Mouse (Mus musculus): ENCODE results near the gene 4933414I15Rik.

4933414I15Rik gene

GRCm38 (mm10) chr11:50943506-50943905, at the start of gene 4933414I15Rik:
4933414I15Rik (minus strand) TSS chr11:50943765.
- in situ Hi-C loops (cut with MboI, MseI) = loop anchor here (5.0 to 10.0 kb wide), 2 partner anchors 89 to 591 kb away; no protein-coding TSS in a partner anchor

- in situ Hi-C loops (cut with MboI, MseI) = no loop called here
Measured at GRCm38 (mm10) chr11:50981667-50982066, 38.1 kb upstream of the 4933414I15Rik start, which contains the start of gene Olfr1377. Olfr1377 (plus strand) TSS chr11:50981967.

- in situ Hi-C loops (cut with MboI, MseI) = no loop called here
Measured at GRCm38 (mm10) chr11:50977216-50977615, 33.7 kb upstream of the 4933414I15Rik start.

- in situ Hi-C loops (cut with MboI, MseI) = no loop called here
Measured at GRCm38 (mm10) chr11:50966230-50966629, 22.7 kb upstream of the 4933414I15Rik start, which contains the start of gene Olfr1378. Olfr1378 (plus strand) TSS chr11:50966530.

GRCm38 (mm10) chr11:50964886-50965285, 21.3 kb upstream of the 4933414I15Rik start:
- in situ Hi-C loops (cut with MboI, MseI) = no loop called here

- in situ Hi-C loops (cut with MboI, MseI) = loop anchor here in 1 of 2 experiments (10.0 kb wide), 1 partner anchor 1629 kb away; the partner anchor contains the start of gene Olfr1391
Measured at GRCm38 (mm10) chr11:50953665-50954064, 10.1 kb upstream of the 4933414I15Rik start, which contains the start of gene Prop1. Prop1 (minus strand) TSS chr11:50953765.

GRCm38 (mm10) chr11:50952290-50952689, 8.7 kb upstream of the 4933414I15Rik start:
- in situ Hi-C loops (cut with MboI, MseI) = loop anchor here in 1 of 2 experiments (10.0 kb wide), 1 partner anchor 1627 kb away; the partner anchor contains the start of gene Olfr1391

GRCm38 (mm10) chr11:50942386-50942785, 1.2 kb downstream of the 4933414I15Rik start:
- in situ Hi-C loops (cut with MboI, MseI) = loop anchor here (5.0 to 10.0 kb wide), 2 partner anchors 90 to 592 kb away; no protein-coding TSS in a partner anchor

GRCm38 (mm10) chr11:50939621-50940366, 3.8 kb downstream of the 4933414I15Rik start:
- in situ Hi-C loops (cut with MboI, MseI) = loop anchor here (5.0 to 10.0 kb wide), 2 partner anchors 93 to 595 kb away; no protein-coding TSS in a partner anchor

GRCm38 (mm10) chr11:50938435-50938834, 5.1 kb downstream of the 4933414I15Rik start:
- in situ Hi-C loops (cut with MboI, MseI) = no loop called here

GRCm38 (mm10) chr11:50932040-50932439, 11.5 kb downstream of the 4933414I15Rik start:
- in situ Hi-C loops (cut with MboI, MseI) = no loop called here

GRCm38 (mm10) chr11:50931451-50931866, 12.1 kb downstream of the 4933414I15Rik start, which contains the start of gene Zfp354b:
Zfp354b (minus strand) TSS chr11:50931633.
- in situ Hi-C loops (cut with MboI, MseI) = no loop called here

GRCm38 (mm10) chr11:50931021-50931420, 12.5 kb downstream of the 4933414I15Rik start:
- in situ Hi-C loops (cut with MboI, MseI) = no loop called here

- in situ Hi-C loops (cut with MboI, MseI) = no loop called here
Measured at GRCm38 (mm10) chr11:50930469-50931014, 13.0 kb downstream of the 4933414I15Rik start.

GRCm38 (mm10) chr11:50915671-50916320, 27.8 kb downstream of the 4933414I15Rik start, which contains the start of gene Zfp2:
Zfp2 (minus strand) TSS chr11:50916165.
- in situ Hi-C loops (cut with MboI, MseI) = no loop called here

GRCm38 (mm10) chr11:50914461-50914860, 29.1 kb downstream of the 4933414I15Rik start:
- in situ Hi-C loops (cut with MboI, MseI) = loop anchor here in 1 of 2 experiments (5.0 kb wide), 1 partner anchor 92 kb away; no protein-coding TSS in a partner anchor

GRCm38 (mm10) chr11:50913301-50913700, 30.3 kb downstream of the 4933414I15Rik start:
- in situ Hi-C loops (cut with MboI, MseI) = loop anchor here in 1 of 2 experiments (5.0 kb wide), 1 partner anchor 91 kb away; no protein-coding TSS in a partner anchor

- in situ Hi-C loops (cut with MboI, MseI) = no loop called here
Measured at GRCm38 (mm10) chr11:50908136-50908535, 35.4 kb downstream of the 4933414I15Rik start.

- in situ Hi-C loops (cut with MboI, MseI) = no loop called here
Measured at GRCm38 (mm10) chr11:50897359-50897758, 46.2 kb downstream of the 4933414I15Rik start.

- in situ Hi-C loops (cut with MboI, MseI) = no loop called here
Measured at GRCm38 (mm10) chr11:50892441-50892840, 51.1 kb downstream of the 4933414I15Rik start.

Data from T-helper 17 cell (primary cell).